Mouse (Mus musculus) skeletal muscle tissue, postnatal 0 days (tissue): ENCODE results near the gene Zfp429. TPM values are rescaled to one million over a fixed set of nuclear protein-coding genes. Genes with fewer than 3 reads are reported as not detected.

Experiments used
- polyA plus RNA-seq: library from polyadenylated mRNA; unstranded; fragments of >200 nt; fragmentation: Nextera tagmentation; extraction: Ambion mirVana; gene quantifications from 2 replicates; pipeline ENCODE4 v1.2.1, GENCODE M21; 2015

The Zfp429 gene
- polyA plus RNA-seq = 1.6 and 3.1 TPM in 2 replicates

DNA sequence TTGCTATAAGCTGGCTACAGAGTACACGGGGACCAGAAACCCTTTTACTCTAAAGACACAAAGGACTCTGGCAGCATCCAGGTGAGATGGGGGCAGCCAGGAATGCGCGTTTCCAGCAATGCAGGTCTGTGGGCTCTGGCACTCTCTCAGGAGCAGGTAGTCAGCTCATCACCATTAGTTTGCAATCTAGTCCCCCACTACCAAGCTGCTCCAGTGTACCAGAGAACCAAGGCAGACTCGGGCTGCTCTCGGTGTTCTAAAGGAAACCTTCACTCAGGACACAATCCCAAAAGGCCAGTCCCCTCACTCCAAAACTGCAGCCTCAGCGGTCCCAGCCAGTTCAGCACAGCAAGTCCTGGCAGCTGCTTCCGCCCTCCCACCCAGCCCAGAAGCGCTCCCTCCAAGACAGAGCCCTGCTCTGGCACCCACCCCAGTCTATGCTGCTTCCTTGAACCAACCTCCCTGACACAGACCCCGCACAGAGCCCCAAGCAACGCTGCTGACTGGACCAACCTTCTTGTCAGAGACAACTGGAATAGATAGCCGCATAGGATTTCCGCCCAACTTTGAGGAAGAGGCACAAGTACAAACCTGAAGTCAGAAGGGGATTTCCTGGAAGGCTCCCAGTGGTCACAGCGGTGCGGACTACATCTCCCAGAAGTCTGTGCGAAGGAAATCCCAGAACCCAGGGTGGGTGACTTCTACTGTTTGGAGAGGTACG is at the start of gene Zfp429:
Gene Zfp429 (minus strand): TSS at position 637 of the 721 bp plus-strand sequence.

DNA sequence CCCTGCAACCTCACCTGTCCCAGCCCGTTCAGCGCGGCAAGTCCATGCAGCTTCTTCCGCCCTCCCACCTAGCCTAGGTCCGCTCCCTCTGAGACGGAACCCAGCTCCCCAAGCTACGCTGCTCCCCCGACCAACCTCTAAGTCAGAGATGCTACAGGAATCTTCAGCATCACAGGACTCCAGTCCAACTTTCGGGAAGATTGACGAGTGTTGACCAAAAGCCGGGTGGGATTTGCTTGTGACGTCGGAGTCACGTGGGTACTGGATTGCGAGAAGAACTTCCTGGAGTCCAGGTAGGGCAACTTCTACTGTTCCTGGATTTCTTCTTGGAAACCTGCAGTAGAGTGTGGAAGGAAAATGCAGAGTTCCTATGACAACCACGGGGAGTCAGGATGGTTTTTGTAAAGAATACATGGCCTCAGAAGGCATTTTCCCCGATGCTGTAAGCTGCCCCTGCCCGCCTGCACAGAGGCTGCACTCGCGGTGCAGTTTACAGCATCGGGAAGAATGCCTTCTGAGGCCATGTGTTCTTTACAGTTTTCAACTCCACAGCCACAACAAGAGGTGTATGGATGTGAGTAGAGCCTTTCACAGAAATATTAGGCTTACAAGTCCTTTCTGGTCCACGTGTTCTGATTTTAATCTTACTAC is 21.7 kb upstream of the Zfp429 start, which contains the start of gene Zfp459:
Gene Zfp459 (minus strand): TSS at position 212 of the 651 bp plus-strand sequence.

GRCm38 (mm10) chr13:67375050-67375911 is 24.3 kb downstream of the Zfp429 start, which contains the start of the genes Gm28041 and Zfp456:
TSS of gene Gm28041 (minus strand) at chr13:67375733.
TSS of gene Zfp456 (minus strand) at chr13:67375810.

GRCm38 (mm10) chr13:67360131-67360744 is 39.4 kb downstream of the Zfp429 start, which contains the start of the genes Gm28044 and Zfp953:
TSS of gene Gm28044 (minus strand) at chr13:67360536.
TSS of gene Zfp953 (minus strand) at chr13:67360605.

Other genes starting within 250 kb of the Zfp429 start
- 2.4 and 2.6 TPM in 2 replicates for gene Rsl1, start 226.6 kb downstream of the Zfp429 start, polyA plus RNA-seq
- gene Zfp455, start 205.3 kb downstream of the Zfp429 start, polyA plus RNA-seq = 0.56 and 0.71 TPM in 2 replicates
- 0.56 and 0.71 TPM in 2 replicates for gene Zfp458, start 121.4 kb downstream of the Zfp429 start, polyA plus RNA-seq
- gene Zfp457, start 93.3 kb downstream of the Zfp429 start, polyA plus RNA-seq = 0.34 and 0.73 TPM in 2 replicates
- 0.62 and 0.69 TPM in 2 replicates for gene Zfp595, start 67.2 kb downstream of the Zfp429 start, polyA plus RNA-seq
- not detected in 2 replicates for gene Gm28044, start 39.3 kb downstream of the Zfp429 start, polyA plus RNA-seq
- 0.37 and 0.41 TPM in 2 replicates for gene Zfp953, start 39.2 kb downstream of the Zfp429 start, polyA plus RNA-seq
- 0.19 TPM in 1 of 2 replicates, not detected in the other for gene Gm28041, start 24.1 kb downstream of the Zfp429 start, polyA plus RNA-seq
- 0.22 and 0.65 TPM in 2 replicates for gene Zfp456, start 24.0 kb downstream of the Zfp429 start, polyA plus RNA-seq
- 0.06 and 0.13 TPM in 2 replicates for gene Zfp459, start 21.6 kb upstream of the Zfp429 start, polyA plus RNA-seq
- gene Zfp874a, start 51.8 kb upstream of the Zfp429 start, polyA plus RNA-seq = 3.9 and 5.3 TPM in 2 replicates
- 1.8 and 2.6 TPM in 2 replicates for gene Zfp874b, start 84.4 kb upstream of the Zfp429 start, polyA plus RNA-seq
- gene Zfp58, start 100.7 kb upstream of the Zfp429 start, polyA plus RNA-seq = 4.0 and 4.8 TPM in 2 replicates
- not detected in 2 replicates for gene Gm26965, start 126.3 kb upstream of the Zfp429 start, polyA plus RNA-seq
- 11.6 and 13.0 TPM in 2 replicates for gene Zfp87, start 126.4 kb upstream of the Zfp429 start, polyA plus RNA-seq
- gene Zfp748, start 154.0 kb upstream of the Zfp429 start, polyA plus RNA-seq = 2.9 and 3.0 TPM in 2 replicates
- gene Zfp729b, start 209.9 kb upstream of the Zfp429 start, polyA plus RNA-seq = 1.2 and 1.8 TPM in 2 replicates
- gene Gm49345, start 237.9 kb upstream of the Zfp429 start, polyA plus RNA-seq = 0.22 TPM in 1 of 2 replicates, not detected in the other
- gene Zfp729a, start 238.0 kb upstream of the Zfp429 start, polyA plus RNA-seq = 0.93 and 1.6 TPM in 2 replicates